Mouse (Mus musculus) liver, adult 2 months (tissue): ENCODE data around the gene Pltp. TPM values are rescaled to one million over a fixed set of nuclear protein-coding genes. Genes with fewer than 3 reads are reported as not detected.

Source experiments
- DNase-seq: peaks from one replicate; pipeline ENCODE4 v3.0.0-alpha.2; 2011; ENCODE audit warnings: low read depth, low spot score; ENCODE audit errors: extremely low read depth
- H3K27ac ChIP-seq: fragments of 200-500 bp; replicated peaks from 2 replicates; pipeline ENCODE4 v1.5.1; 2012; ENCODE audit warnings: low read depth, mild to moderate bottlenecking, control low read depth, inconsistent platforms, low read length; ENCODE audit not compliant: insufficient read depth
- H3K27me3 ChIP-seq: fragments of 200-500 bp; 2 replicates; pipeline ENCODE4 v1.6.1; 2012; ENCODE audit warnings: mild to moderate bottlenecking, moderate library complexity, low read length, inconsistent platforms; ENCODE audit not compliant: control insufficient read depth, insufficient read depth
- H3K36me3 ChIP-seq: fragments of 200-500 bp; 2 replicates; pipeline ENCODE4 v1.6.1; 2012; ENCODE audit warnings: low read length, inconsistent platforms; ENCODE audit not compliant: control insufficient read depth, insufficient read depth
- H3K4me1 ChIP-seq: fragments of 200-500 bp; 2 replicates; pipeline ENCODE4 v1.6.1; 2011; ENCODE audit warnings: low read length; ENCODE audit not compliant: control insufficient read depth, insufficient read depth
- H3K4me3 ChIP-seq: fragments of 200-500 bp; 2 replicates; pipeline ENCODE4 v1.5.1; 2011; ENCODE audit warnings: low read depth, mild to moderate bottlenecking, control low read depth, low read length, moderate library complexity; ENCODE audit not compliant: insufficient read depth
- H3K79me2 ChIP-seq: fragments of 200-500 bp; 2 replicates; pipeline ENCODE4 v1.6.1; 2012; ENCODE audit warnings: inconsistent platforms, mild to moderate bottlenecking, low read length, moderate library complexity; ENCODE audit not compliant: control insufficient read depth, insufficient read depth
- H3K9ac ChIP-seq: fragments of 200-500 bp; 2 replicates; pipeline ENCODE4 v1.6.1; 2012; ENCODE audit warnings: low read depth, mild to moderate bottlenecking, control low read depth, inconsistent platforms, low read length
- CTCF ChIP-seq: fragments of 200-500 bp; IDR thresholded peaks from 2 replicates; pipeline ENCODE4 v1.5.1; 2011; ENCODE audit warnings: low read depth, low read length, control low read depth
- POLR2A ChIP-seq: fragments of 200-500 bp; IDR thresholded peaks from 2 replicates; pipeline ENCODE4 v1.6.1; 2011; ENCODE audit warnings: low read length, control low read depth; ENCODE audit not compliant: insufficient read depth; ENCODE audit errors: extremely low read depth
- WGBS: fragments of 180-500 bp; shearing (Covaris S2); methylation state at CpG from one replicate; pipeline ENCODE4 v1.1.7; 2018; 5-methylcytosine and 5-hydroxymethylcytosine counted together
- polyA plus RNA-seq: library from polyadenylated mRNA; depleted of rRNA; stranded (reverse); fragments of >200 nt; gene quantifications from 2 replicates; pipeline ENCODE4 v1.2.3, GENCODE M21; 2012
- total RNA-seq: library from RNA; depleted of rRNA; stranded (reverse); fragments of >200 nt; gene quantifications from 2 replicates; pipeline ENCODE4 v1.2.3, GENCODE M21; 2014

The Pltp gene
- total and polyA plus RNA-seq, 2 experiments, result 22.1 to 92.8 TPM

DNA sequence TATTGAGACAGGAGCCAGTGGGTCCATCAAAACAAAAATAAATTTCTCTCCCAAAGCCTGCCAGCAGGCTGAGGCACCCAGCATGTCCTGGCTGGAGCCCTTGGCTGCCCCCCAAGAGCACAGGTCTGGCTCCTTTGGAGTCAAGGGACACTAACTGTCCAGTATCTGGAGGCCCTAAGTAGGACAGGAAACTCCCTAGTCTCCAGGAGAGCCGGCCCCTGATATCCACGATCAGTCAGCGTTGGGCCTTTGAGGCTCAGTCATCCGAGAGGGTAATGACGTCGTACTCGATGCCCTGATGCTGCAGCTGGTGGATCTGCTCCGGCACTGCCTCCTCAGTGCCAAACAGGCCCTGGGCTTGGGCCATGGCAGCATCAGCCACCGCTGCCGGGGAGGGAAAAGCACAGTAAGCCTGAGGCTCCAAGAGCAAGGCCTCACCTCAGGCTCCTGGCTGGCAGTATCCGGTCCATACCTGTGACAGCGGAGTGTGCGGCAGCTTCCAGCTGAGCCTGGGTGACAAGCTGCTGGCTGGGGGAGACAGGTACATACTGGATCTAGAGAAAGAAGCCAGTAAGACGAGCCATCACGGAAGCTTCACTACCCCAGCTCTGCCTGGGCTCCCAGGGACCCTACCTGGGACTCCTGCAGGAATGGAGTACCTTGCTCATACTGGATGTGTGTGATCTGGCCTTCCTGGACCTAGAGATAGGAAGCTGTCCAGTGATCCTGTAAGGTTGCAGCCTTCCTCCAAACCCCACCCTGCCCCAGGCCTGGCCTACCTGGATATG lies 34.6 kb upstream of the Pltp start:
- 43% methylated on average over 15 of the region's 15 CpGs for WGBS
- peaks cover 25% of the 10 kb centered on the region for H3K36me3 ChIP-seq

DNA sequence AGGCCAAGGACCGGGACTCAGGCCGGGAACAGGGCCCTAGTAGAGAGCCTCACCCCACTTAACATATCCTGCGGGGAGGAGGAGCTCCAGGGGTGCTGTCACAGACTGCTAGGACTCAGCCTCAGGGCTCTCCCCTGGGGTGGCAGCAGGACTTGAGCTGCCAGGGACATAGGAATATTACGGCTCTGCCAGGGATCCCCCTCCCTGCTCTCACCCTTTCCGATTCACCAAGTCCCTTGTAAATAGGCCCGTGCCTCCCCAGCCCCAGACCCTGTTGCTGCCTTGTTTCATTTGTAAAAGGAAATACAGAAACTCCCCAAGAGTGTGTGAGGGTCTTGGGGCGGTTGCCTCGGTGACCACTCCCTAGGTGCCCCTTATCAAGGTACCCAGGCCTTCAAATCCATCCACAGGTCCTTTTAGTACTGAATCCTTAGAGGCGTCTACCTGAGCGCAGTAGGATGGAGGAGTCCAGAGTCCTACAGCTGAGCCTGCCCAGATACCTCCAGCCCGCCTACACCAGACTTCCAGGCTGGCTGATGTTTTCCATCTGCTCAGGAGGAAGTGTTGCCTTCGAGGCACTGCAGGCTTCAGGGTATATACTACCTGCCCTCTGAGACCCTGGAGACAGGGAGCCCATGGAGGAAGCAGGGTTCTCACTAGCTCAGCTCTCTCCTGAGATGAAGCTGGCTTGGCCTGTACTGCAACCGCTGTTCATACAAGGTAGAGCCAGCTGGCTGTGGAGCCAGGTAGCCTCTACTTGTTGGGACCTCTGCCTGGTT lies 33.7 kb upstream of the Pltp start:
- Histone ChIP-seq H3K4me3 (no peak overlapping the region), H3K4me1 (peaks cover 2% of the 10 kb centered on the region; the same call in 1 of the 2 replicates), H3K27me3 (no peaks in the 10 kb centered on the region), H3K27ac (0 out of 2 replicates have a peak overlapping the region, but pooled peaks have one; percentile 21), H3K9ac (no peak overlapping the region), H3K36me3 (peaks cover 22% of the 10 kb centered on the region), H3K79me2 (no peaks in the 10 kb centered on the region)
- DNase-seq, result no peak
- no peak for TF ChIP-seq POLR2A
- no peak for TF ChIP-seq CTCF
- 77% methylated on average over 13 of the region's 13 CpGs for WGBS

More for the DNA sequence above, 34.6 kb upstream of the Pltp start:
- Histone ChIP-seq H3K4me1 (peaks cover 2% of the 10 kb centered on the region; the same call in 1 of the 2 replicates), H3K9ac (no peak overlapping the region), H3K27ac (peak overlapping the region; percentile 26; the same call in 1 of the 2 replicates), H3K4me3 (no peak overlapping the region), H3K27me3 (no peaks in the 10 kb centered on the region), H3K79me2 (no peaks in the 10 kb centered on the region)
- DNase-seq, result peak; percentile 87
- TF ChIP-seq POLR2A (no peak), CTCF (no peak)

DNA sequence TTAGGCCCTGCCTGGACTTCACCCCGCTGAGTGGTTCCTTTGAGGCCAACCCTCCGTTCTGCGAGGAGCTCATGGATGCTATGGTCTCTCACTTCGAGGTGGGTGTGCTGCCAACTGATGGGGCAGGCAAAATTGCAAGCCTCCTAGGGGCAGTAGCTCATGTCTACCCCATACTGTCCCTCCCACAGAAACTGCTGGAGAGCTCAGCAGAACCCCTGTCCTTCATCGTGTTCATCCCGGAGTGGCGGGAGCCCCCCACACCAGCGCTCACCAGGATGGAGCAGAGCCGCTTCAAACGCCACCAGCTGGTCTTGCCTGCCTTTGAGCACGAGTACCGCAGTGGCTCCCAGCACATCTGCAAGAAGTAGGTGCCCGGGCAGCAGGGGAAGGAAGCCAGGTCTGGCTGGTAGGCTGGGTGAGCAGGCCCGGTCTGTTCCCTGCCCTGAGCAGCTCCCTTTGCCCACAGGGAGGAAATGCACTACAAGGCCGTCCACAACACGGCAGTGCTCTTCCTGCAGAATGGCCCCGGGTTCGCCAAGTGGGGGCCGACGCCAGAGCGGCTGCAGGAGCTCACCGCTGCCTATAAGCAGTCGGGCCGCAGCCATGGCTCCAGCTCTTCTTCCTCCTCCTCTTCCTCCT lies 33.0 kb upstream of the Pltp start:
- no peaks in the 10 kb centered on the region for H3K27me3 ChIP-seq
- H3K79me2 ChIP-seq, result no peaks in the 10 kb centered on the region
- no peak for TF ChIP-seq POLR2A
- no peak for TF ChIP-seq CTCF
- H3K36me3 ChIP-seq, result peaks cover 19% of the 10 kb centered on the region
- no peak overlapping the region for H3K9ac ChIP-seq
- H3K4me1 ChIP-seq, result peaks cover 2% of the 10 kb centered on the region; the same call in 1 of the 2 replicates
- H3K4me3 ChIP-seq, result no peak overlapping the region
- H3K27ac ChIP-seq, result no peak overlapping the region
- WGBS, result 91% methylated on average over 24 of the region's 24 CpGs
- DNase-seq, result no peak

DNA sequence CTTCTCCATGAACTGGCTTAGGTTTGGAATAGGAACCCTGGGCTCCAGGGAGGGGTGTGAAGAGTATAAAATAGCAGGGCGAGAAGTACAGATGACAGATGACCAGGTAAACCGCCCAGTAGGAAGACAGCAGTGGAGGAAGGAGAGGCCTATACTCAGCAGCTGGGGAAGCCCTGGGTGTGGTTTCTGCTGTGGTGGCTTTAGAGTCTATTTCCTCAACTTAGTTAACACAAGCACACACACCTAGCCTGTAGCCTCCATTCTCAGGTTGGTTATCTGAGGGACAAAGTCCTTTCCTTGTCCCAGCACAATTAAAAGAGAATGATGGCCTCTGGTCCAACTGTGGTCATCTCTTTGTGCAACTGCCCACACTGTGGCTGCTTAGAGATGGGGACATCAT lies 32.4 kb upstream of the Pltp start:
- no peak for DNase-seq
- WGBS, result 94% methylated on average over 2 of the region's 2 CpGs
- no peaks in the 10 kb centered on the region for H3K27me3 ChIP-seq
- no peak overlapping the region for H3K4me3 ChIP-seq
- H3K79me2 ChIP-seq, result no peaks in the 10 kb centered on the region
- no peak for TF ChIP-seq POLR2A
- no peak for TF ChIP-seq CTCF
- H3K36me3 ChIP-seq, result peaks cover 20% of the 10 kb centered on the region
- H3K9ac ChIP-seq, result no peak overlapping the region
- peaks cover 2% of the 10 kb centered on the region; the same call in 1 of the 2 replicates for H3K4me1 ChIP-seq
- no peak overlapping the region for H3K27ac ChIP-seq

DNA sequence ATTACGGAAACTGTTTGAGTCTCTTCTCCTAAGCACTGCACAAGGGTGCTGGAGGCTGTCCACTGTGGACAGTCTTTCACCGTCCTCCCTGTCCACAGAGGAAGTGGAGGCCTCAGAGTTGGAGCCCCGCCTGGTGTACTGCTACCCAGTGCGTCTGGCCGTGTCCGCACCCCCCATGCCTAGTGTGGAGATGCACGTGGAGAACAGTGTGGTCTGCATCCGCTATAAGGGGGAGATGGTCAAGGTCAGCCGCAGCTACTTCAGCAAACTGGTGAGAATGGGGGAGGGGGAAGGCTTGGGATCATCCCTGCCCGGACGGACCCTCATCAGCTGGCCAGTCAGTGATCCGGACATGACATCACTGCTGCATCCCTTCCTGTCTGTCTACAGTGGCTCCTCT lies 31.5 kb upstream of the Pltp start:
- 78% methylated on average over 12 of the region's 12 CpGs for WGBS
- H3K27me3 ChIP-seq, result no peaks in the 10 kb centered on the region
- H3K4me3 ChIP-seq, result no peak overlapping the region
- peaks cover 20% of the 10 kb centered on the region for H3K36me3 ChIP-seq
- H3K27ac ChIP-seq, result no peak overlapping the region
- peaks cover 2% of the 10 kb centered on the region; the same call in 1 of the 2 replicates for H3K4me1 ChIP-seq
- no peak overlapping the region for H3K9ac ChIP-seq
- TF ChIP-seq POLR2A, result no peak
- no peak for TF ChIP-seq CTCF
- no peaks in the 10 kb centered on the region for H3K79me2 ChIP-seq
- DNase-seq, result no peak
